Mouse (Mus musculus) CD4-positive helper T cell, adult 2 months (primary cell): ENCODE results near the gene 2010300C02Rik.
A peak's percentile ranks its signal among the peaks of the same experiment; 100 is the strongest.
"Not testable (repeated sequence)": the region's sequence is repeated elsewhere in the genome, so short reads cannot be mapped to it uniquely, and the experiment has no call there.

Experiments used
- DNase-seq: peaks from one replicate; pipeline ENCODE4 v3.0.0-alpha.2; 2012; ENCODE audit warnings: low read depth, missing footprints, low spot score

Gene 2010300C02Rik

GRCm38 (mm10) chr1:37629876-37630275, 90.0 kb downstream of the 2010300C02Rik start:
- no peak for DNase-seq

GRCm38 (mm10) chr1:37628749-37629148, 91.1 kb downstream of the 2010300C02Rik start:
- no peak for DNase-seq

DNA sequence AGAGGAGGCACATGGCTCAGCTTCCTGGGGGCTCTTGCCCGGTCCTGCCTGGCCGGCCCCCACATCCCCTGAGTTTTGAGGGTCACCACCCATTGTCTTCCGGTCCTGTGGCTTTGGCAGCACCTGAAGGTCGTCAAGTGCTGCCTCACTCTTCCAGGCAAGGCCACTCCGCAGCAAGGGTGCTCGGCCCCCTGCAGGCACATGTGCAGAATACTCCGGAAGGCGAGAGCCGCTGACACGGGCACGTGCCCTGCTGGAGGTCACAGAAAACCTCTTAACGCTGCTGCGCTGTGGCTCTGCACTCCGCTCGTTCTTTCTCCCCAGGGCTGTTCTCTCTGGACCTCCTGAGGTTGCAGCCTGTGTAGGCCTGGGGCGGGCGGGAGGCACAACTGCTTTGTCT, 95.7 kb downstream of the 2010300C02Rik start:
- peak; percentile 57 for DNase-seq

- DNase-seq = no peak
These were observed 97.8 kb downstream of the 2010300C02Rik start for GRCm38 (mm10) chr1:37622049-37622448.

- DNase-seq = no peak
These were observed 100.3 kb downstream of the 2010300C02Rik start for GRCm38 (mm10) chr1:37619542-37619941.

- DNase-seq = no peak
These were observed 102.8 kb downstream of the 2010300C02Rik start for GRCm38 (mm10) chr1:37617047-37617446.

GRCm38 (mm10) chr1:37616569-37616968, 103.3 kb downstream of the 2010300C02Rik start:
- no peak for DNase-seq

DNA sequence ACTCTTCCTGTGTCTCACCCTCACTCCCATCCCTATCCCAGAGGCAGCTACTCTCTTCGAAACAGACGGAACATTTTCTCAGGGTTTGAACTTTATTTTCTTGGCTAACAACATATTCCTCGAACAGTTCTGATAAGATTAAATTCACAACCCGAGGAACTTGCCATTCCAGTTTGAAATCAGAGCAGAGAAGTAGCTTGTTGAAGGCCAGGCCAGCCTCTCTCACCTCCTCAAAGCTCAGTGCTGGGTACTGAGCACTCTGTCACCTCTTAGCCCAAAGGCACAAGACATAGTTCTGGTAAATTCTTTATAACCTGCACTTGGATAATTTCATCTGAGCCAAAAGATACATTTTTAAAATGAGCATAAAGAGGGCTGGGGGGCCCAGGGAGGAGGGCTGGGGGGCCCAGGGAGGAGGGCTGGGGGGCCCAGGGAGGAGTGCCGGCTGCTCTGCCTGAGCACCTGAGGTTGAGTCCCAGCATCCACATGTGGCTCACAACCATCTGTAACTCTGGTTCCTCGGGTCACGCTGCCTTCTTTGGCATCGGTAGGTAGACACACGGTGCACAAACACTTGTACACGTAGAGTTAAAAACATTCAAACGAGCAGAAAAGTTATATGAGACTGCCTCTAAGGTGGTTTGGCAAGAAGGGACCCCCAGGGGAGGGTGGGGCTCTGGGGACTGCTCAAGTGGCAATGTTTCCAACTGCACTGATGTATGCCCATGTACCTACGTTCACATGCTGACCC, 104.4 kb downstream of the 2010300C02Rik start:
- no peak for DNase-seq

DNA sequence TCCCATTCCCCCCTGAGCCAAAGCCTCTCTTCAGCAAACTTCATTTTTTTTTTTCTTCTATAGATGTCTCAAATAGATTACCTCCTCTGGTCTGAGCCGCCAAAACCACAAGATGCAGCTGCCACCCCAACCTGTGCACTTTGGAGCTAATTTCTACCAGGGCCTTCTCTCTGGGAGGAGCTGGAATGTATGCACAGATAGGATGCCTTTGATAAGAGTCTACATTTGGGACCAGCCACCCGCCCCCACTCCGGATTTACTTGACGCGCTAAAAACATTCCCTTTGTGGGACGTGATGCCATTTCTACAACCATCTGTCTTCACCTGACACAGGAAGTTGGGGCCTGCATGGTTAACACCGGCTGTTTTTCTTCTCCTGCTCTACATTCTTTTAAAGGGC, 105.0 kb downstream of the 2010300C02Rik start:
- peak; percentile 44 for DNase-seq

GRCm38 (mm10) chr1:37614130-37614529, 105.8 kb downstream of the 2010300C02Rik start:
- DNase-seq = peak; percentile 54

DNA sequence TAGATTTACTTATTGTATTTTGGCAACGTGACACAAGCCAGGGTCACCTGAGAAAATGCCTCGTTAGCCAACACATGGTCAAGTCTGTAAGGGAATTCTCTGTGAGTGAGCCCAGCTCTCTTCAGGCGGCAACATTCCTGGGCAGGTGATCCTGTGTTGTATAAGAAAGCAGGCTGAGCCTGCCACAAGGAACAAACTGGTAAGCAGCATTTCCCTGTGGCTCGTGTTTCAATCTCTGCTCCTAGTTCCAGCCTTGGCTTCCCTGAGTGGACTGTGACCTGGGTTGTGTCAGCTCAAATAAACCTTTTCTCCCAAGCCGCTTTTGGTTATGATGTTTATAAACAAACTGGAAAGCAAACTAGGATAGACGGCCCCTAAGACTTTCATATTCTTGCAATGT, 108.9 kb downstream of the 2010300C02Rik start:
- no peak for DNase-seq

DNA sequence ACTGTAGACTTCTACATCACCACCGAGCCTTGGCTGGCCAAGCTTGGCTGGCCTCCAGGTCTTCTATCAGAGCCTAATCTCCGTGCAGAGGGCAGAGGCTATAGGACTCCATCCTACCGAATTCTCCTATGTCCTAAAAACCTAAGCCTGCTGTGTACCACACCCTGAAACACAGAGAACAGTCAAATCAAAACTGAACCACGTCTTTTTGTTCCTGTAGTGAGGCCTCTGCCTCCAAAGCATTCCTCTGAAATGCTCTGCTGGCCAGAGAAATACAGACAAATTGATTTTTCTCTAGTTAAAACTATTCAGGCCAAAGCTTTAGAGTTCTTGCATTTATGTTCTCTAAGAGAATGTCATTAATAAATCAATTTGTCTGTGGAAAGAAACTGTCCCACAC, 109.6 kb downstream of the 2010300C02Rik start:
- DNase-seq = no peak

- DNase-seq = not testable (repeated sequence)
These were observed 114.2 kb downstream of the 2010300C02Rik start for GRCm38 (mm10) chr1:37605694-37606093.

- no peak for DNase-seq
These were observed 116.7 kb downstream of the 2010300C02Rik start for GRCm38 (mm10) chr1:37603206-37603605.

DNA sequence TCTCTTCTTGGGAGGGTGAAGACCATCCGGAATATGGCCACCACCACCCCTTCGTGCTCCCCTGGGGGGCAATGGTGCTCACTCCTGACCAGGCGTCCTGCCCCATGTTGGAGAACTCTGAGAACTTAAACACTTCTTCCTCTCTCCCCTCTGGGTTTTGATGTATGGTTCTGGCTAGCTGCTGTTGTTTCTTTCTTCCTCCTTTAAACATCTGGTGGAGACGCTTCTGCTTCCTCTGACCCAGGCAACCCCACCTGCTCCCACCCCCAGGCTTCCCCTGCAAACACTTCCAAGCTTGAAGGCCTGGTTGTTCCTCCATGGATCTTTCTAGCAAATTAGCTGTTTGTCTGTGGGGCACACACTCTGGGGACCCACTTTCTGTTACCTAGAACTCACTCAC, 117.6 kb downstream of the 2010300C02Rik start:
- no peak for DNase-seq

- DNase-seq = no peak
These were observed 118.4 kb downstream of the 2010300C02Rik start for GRCm38 (mm10) chr1:37601461-37601860.

GRCm38 (mm10) chr1:37600640-37601175, 119.2 kb downstream of the 2010300C02Rik start:
- no peak for DNase-seq

GRCm38 (mm10) chr1:37598986-37599385, 120.9 kb downstream of the 2010300C02Rik start:
- no peak for DNase-seq

DNA sequence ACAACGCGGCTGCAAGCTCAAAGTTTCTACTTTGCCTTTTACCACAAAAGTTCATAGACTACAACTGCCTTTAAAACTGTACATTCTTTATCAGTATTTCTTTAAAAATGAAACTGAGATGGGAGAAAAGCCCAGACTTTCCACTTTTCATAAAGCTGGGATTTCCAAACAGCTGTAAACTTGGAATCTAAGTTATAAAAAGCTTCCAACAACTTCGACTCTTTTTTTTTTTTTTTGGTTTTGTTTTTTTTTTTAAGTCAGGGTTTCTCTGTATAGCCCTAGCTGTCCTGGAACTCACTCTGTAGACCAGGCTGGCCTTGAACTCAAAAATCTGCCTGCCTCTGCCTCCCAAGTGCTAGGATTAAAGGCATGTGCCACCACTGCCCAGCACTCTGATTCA, 125.1 kb downstream of the 2010300C02Rik start:
- DNase-seq = not testable (repeated sequence)

GRCm38 (mm10) chr1:37585809-37586480, 133.9 kb downstream of the 2010300C02Rik start:
- DNase-seq = peak; percentile 53

DNA sequence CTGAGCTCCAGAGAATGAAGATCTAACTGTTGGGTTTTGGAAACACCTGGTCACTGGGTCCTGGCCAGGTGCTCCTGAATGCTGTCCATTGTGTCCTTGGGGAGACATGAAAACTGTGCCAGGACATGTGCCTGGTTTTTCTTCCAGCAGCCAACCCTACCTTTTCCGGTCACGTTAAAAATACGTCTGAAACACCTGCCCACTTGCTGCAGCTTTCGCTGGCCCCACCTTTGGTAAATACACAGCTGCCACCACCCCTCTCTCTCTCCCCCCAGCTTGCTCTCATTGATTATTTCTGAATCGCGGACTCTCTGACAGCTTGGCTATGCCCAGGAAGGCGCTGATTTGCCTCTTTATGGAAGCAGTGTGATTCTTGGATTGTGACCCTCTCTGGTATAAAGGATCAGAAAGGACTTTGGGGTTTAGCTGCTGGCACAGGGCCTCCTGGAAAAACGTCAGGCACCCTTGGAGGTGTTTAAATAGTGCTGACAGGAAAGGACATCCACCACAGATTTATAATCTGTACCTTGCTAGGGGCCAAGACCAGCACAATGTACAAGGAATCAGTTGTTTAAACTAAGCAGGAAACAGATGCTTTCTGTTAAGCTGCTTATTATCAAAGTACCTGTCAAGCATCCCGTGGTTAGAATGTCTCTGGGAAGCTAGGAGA, 136.0 kb downstream of the 2010300C02Rik start:
- no peak for DNase-seq

DNA sequence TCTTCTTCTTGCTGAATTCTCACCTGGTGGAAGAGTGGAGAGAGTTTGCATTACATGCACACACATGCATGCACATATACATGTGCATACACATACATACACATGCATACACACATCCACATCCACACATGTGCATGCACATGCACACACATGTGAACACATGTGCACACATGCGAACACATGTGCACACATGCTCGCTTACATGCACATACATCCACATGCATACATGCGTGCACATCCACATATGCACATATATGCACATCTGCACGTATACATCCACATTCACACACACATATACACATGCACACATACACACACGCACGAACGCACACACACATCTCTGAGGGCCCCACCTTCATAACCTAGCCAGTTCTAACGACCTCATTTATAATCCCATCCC, 136.7 kb downstream of the 2010300C02Rik start:
- DNase-seq = no peak
